Mouse (Mus musculus) CH12.LX (cell line): ENCODE measurements around the gene Imp4. TPM values are rescaled to one million over a fixed set of nuclear protein-coding genes. Genes with fewer than 3 reads are reported as not detected.

ENCODE experiments used
- DNase-seq: peaks from one replicate; pipeline ENCODE4 v3.0.0-alpha.2; 2013; ENCODE audit errors: extremely low read depth
- H3K27ac ChIP-seq: 2 replicates; pipeline ENCODE4 v1.5.1; 2012; ENCODE audit warnings: low read depth, mild to moderate bottlenecking, control low read depth, moderate library complexity; ENCODE audit not compliant: insufficient read depth
- H3K27me3 ChIP-seq: replicated peaks from 2 replicates; pipeline ENCODE3; 2012; ENCODE audit warnings: inconsistent platforms
- H3K36me3 ChIP-seq, 2 experiments: replicated peaks in 1 of 2; 2 replicates each; pipeline versions ENCODE3 to v1.6.1; 2012; ENCODE audit warnings: inconsistent platforms in 1 of 2, low read length in 1 of 2, mild to moderate bottlenecking in 1 of 2, mixed read lengths in 1 of 2, moderate library complexity in 1 of 2; ENCODE audit not compliant: control insufficient read depth in 1 of 2, insufficient read depth in 1 of 2
- H3K4me1 ChIP-seq, 2 experiments: 2 replicates each; pipeline ENCODE4 v1.6.1; 2012; ENCODE audit warnings: inconsistent platforms in 1 of 2, moderate library complexity in 1 of 2; ENCODE audit not compliant: insufficient read depth in 2 of 2, control insufficient read depth in 1 of 2
- H3K4me2 ChIP-seq: 2 replicates; pipeline ENCODE4 v1.6.1; 2012; ENCODE audit warnings: low read depth, mild to moderate bottlenecking, control low read depth; ENCODE audit not compliant: poor library complexity, insufficient read depth, severe bottlenecking
- H3K4me3 ChIP-seq, 3 experiments: fragments of 150-350 bp in 1 of 3; sonication (generic) in 1 of 3; replicated peaks in 1 of 3; 2 replicates each; pipeline versions ENCODE3 to v1.5.1; 2011 to 2012; ENCODE audit warnings: low read depth in 2 of 3, low read length in 2 of 3, mild to moderate bottlenecking in 2 of 3, moderate library complexity in 2 of 3, control low read depth in 1 of 3, improper control_type of control experiment in 1 of 3, inconsistent platforms in 1 of 3, mixed read lengths in 1 of 3; ENCODE audit not compliant: poor library complexity in 1 of 3
- H3K79me2 ChIP-seq: replicated peaks from 2 replicates; pipeline ENCODE4 v1.6.1; 2012; ENCODE audit warnings: mild to moderate bottlenecking, moderate library complexity; ENCODE audit not compliant: control insufficient read depth, poor library complexity, insufficient read depth, severe bottlenecking; ENCODE audit errors: extremely low read depth
- H3K9ac ChIP-seq: 2 replicates; pipeline ENCODE4 v1.6.1; 2012; ENCODE audit warnings: low read depth, mild to moderate bottlenecking, control low read depth, moderate library complexity; ENCODE audit not compliant: insufficient read depth
- H3K9me3 ChIP-seq: replicated peaks from 2 replicates; pipeline ENCODE3; 2012; ENCODE audit warnings: low read length, inconsistent platforms, mixed read lengths
- ETS1 ChIP-seq: conservative IDR thresholded peaks from 2 replicates; pipeline ENCODE4 v1.6.1; 2012; ENCODE audit warnings: low read depth, mild to moderate bottlenecking, inconsistent platforms, low read length, improper control_type of control experiment, moderate library complexity
- POLR2A ChIP-seq: IDR thresholded peaks from 2 replicates; pipeline ENCODE4 v1.6.1; 2011; ENCODE audit warnings: low read depth, mild to moderate bottlenecking, improper control_type of control experiment, low read length
- ZC3H11A ChIP-seq: IDR thresholded peaks from 2 replicates; pipeline ENCODE4 v1.6.1; 2012; ENCODE audit warnings: low read depth, mild to moderate bottlenecking, inconsistent platforms, low read length, improper control_type of control experiment
- dilution Hi-C: fragments of 300-500 bp; cut with MboI; formaldehyde crosslinking; loops from 2 replicates; pipeline ENCODE4 v1.14.3; 2020; ENCODE audit warnings: low sequenced_read_pairs; ENCODE audit not compliant: extremely low pct_unique_long_range_greater_than_20kb, extremely low pct_ligation_motif_present
- in situ Hi-C: fragments of 300-500 bp; cut with MboI; formaldehyde crosslinking; loops from 3 replicates; pipeline ENCODE4 v1.14.3; 2019; ENCODE audit warnings: low sequenced_read_pairs, low pct_ligation_motif_present, low pct_unique_long_range_greater_than_20kb, mixed read lengths
- polyA plus RNA-seq: library from polyadenylated mRNA; unstranded; fragments of >175 nt; gene quantifications from 2 replicates; pipeline ENCODE4 v1.2.1, GENCODE M21; 2012; ENCODE audit warnings: low read depth; ENCODE audit not compliant: insufficient read length
- total RNA-seq, 2 experiments: library from RNA; depleted of rRNA; stranded (reverse); fragments of 300-350 nt in 1 of 2; fragments of >200 nt in 1 of 2; gene quantifications; 2 replicates each; pipeline ENCODE4 v1.2.3; 2012 to 2014

Imp4 gene
- total and polyA plus RNA-seq, 3 experiments: 91.0 to 199 (median 107) TPM

- no peak overlapping the region for H3K9ac ChIP-seq
- in situ Hi-C loops (no loop called here), dilution Hi-C loops (no loop called here)
- H3K4me3 ChIP-seq: no peak overlapping the region
- no peaks in the 10 kb centered on the region for H3K79me2 ChIP-seq
- no peak overlapping the region for H3K27ac ChIP-seq
- TF ChIP-seq ZC3H11A: no peak
- TF ChIP-seq ETS1: peak; percentile 46; the same call in 1 of the 2 replicates
- no peaks in the 10 kb centered on the region for H3K27me3 ChIP-seq
- peaks cover 4% of the 10 kb centered on the region for H3K9me3 ChIP-seq
- peaks cover 6 to 8% of the 10 kb centered on the region in 2 experiments for H3K36me3 ChIP-seq
- H3K4me1 ChIP-seq: peaks cover 4 to 51% of the 10 kb centered on the region in 2 experiments
- H3K4me2 ChIP-seq: no peak overlapping the region
- DNase-seq: no peak
These were observed 50.3 kb downstream of the Imp4 start for GRCm38 (mm10) chr1:34489852-34490541.

GRCm38 (mm10) chr1:34491480-34491879 lies 51.8 kb downstream of the Imp4 start:
- no peaks in the 10 kb centered on the region for H3K79me2 ChIP-seq
- no peak overlapping the region for H3K9ac ChIP-seq
- in situ Hi-C loops: no loop called here
- dilution Hi-C loops: no loop called here
- peaks cover 4% of the 10 kb centered on the region for H3K9me3 ChIP-seq
- H3K27ac ChIP-seq: no peak overlapping the region
- no peaks in the 10 kb centered on the region for H3K27me3 ChIP-seq
- H3K4me2 ChIP-seq: no peak overlapping the region
- DNase-seq: no peak
- peaks cover 6 to 8% of the 10 kb centered on the region in 2 experiments for H3K36me3 ChIP-seq
- H3K4me1 ChIP-seq: peaks cover 4 to 48% of the 10 kb centered on the region in 2 experiments
- TF ChIP-seq POLR2A: no peak
- H3K4me3 ChIP-seq: no peak overlapping the region

Other genes with a start within 250 kb of the Imp4 start
- gene Ccdc115, start 179 bp upstream of the Imp4 start, total RNA-seq (2012; rRNA removed): 63.3 and 66.5 TPM in 2 replicates
- gene Ccdc115, start 179 bp upstream of the Imp4 start, total RNA-seq (2014; rRNA removed): 98.8 and 105 TPM in 2 replicates
- 95.8 and 96.3 TPM in 2 replicates for gene Ccdc115, start 179 bp upstream of the Imp4 start, polyA plus RNA-seq
- gene Ptpn18, start 19.9 kb downstream of the Imp4 start, total RNA-seq (2012; rRNA removed): 172 and 205 TPM in 2 replicates
- 133 and 155 TPM in 2 replicates for gene Ptpn18, start 19.9 kb downstream of the Imp4 start, total RNA-seq (2014; rRNA removed)
- gene Ptpn18, start 19.9 kb downstream of the Imp4 start, polyA plus RNA-seq: 84.9 and 93.4 TPM in 2 replicates
- gene Prss39, start 58.6 kb downstream of the Imp4 start, total RNA-seq (2012; rRNA removed): not detected in 2 replicates
- not detected in 2 replicates for gene Prss39, start 58.6 kb downstream of the Imp4 start, total RNA-seq (2014; rRNA removed)
- gene Prss39, start 58.6 kb downstream of the Imp4 start, polyA plus RNA-seq: 0.19 TPM in 1 of 2 replicates, not detected in the other
- not detected in 2 replicates for gene Cfc1, start 95.8 kb downstream of the Imp4 start, total RNA-seq (2012; rRNA removed)
- gene Cfc1, start 95.8 kb downstream of the Imp4 start, total RNA-seq (2014; rRNA removed): not detected in 2 replicates
- gene Cfc1, start 95.8 kb downstream of the Imp4 start, polyA plus RNA-seq: not detected in 2 replicates
- gene Prss40, start 121.1 kb downstream of the Imp4 start, total RNA-seq (2012; rRNA removed): not detected in 2 replicates
- not detected in 2 replicates for gene Prss40, start 121.1 kb downstream of the Imp4 start, total RNA-seq (2014; rRNA removed)
- gene Prss40, start 121.1 kb downstream of the Imp4 start, polyA plus RNA-seq: not detected in 2 replicates
- gene Amer3, start 139.8 kb downstream of the Imp4 start, total RNA-seq (2012; rRNA removed): 0.04 TPM in 1 of 2 replicates, not detected in the other
- gene Amer3, start 139.8 kb downstream of the Imp4 start, total RNA-seq (2014; rRNA removed): 0.09 and 0.17 TPM in 2 replicates
- 0.15 and 0.20 TPM in 2 replicates for gene Amer3, start 139.8 kb downstream of the Imp4 start, polyA plus RNA-seq